Mouse (Mus musculus) erythroblast, embryonic 14.5 days (primary cell): ENCODE data around the gene Tectb.
"Not testable (repeated sequence)": the region's sequence is repeated elsewhere in the genome, so short reads cannot be mapped to it uniquely, and the experiment has no call there.

ENCODE experiments used
- GATA1 ChIP-seq: IDR thresholded peaks from 2 replicates; pipeline ENCODE4 v1.6.1; 2012; ENCODE audit warnings: low read length, inconsistent platforms, mixed read lengths
- TAL1 ChIP-seq: IDR thresholded peaks from 3 replicates; pipeline ENCODE4 v1.6.1; 2012; ENCODE audit warnings: low read length, inconsistent platforms, mixed read lengths

- TF ChIP-seq GATA1, TAL1: not testable (repeated sequence)
These were observed 11.2 kb upstream of the Tectb start for GRCm38 (mm10) chr19:55169236-55169729.
